Comparison of ENCODE assay signal across 8 mouse cellular contexts in the genomic region with DNA sequence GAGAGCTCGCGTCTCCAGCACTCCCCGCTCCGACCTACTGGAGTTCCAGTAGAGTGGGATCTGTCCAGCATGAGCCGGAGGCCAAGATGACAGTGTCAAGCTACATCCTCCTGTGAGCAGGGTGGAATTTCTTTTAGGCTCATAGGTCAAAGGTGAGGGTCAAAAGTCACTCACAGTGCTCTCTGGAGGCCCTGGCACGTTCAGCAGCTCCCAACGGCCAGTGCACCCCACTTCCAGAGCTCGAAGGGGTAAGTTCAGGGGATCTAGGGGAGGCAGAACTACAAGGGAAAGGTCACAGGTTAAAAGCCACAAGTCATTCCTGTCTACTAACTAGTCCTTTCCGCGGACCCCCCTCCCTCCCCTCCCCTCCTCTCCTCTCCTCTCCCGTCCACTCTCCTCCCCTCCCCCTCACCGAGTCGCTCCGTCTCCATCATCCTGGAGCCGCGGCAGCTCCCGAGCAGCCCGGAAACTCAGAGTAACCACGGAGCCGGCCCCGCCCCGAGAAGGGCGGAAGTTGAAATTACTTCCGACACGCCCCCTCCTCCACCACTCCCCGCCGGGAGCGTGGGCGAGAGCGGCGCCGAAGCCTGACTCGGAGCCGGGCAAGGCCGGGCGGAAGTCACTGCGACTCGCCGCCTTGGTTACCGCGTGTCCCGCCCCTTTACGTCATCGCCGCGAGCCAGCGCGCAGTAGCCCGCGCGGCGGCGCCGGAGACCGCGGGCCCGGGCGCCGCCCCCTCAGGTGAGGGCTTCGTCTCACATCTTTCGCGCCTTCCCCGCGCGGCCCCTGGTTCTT. TPM values are rescaled to one million over a fixed set of nuclear protein-coding genes. Genes with fewer than 3 reads are reported as not detected.
DNase-seq lines count a peak whose midpoint lies in the region; ATAC-seq lines count a peak whose summit lies in the region.

A gene (minus strand): TSS at position 489 of the 795 bp plus-strand sequence.
A gene (plus strand): TSS at position 670 of the 795 bp plus-strand sequence.

- peak within 1 kb of the TSS; percentile 94 for H3K4me2 ChIP-seq in heart, embryonic 14.5 days (ENCODE audit: low read length)
- peak within 1 kb of the TSS; percentile 99 for H3K4me2 ChIP-seq in liver, embryonic 13.5 days
- peak within 1 kb of the TSS; percentile 94 for H3K4me2 ChIP-seq in stomach, embryonic 16.5 days (ENCODE audit: low read depth, low read length)

- peak within 1 kb of the TSS in 1 of 2 experiments; percentile 2; a peak in 1 of 4 replicates for H3K27ac ChIP-seq in heart, embryonic 14.5 days (replicated peaks in 1 of 2; ENCODE audit: control insufficient read depth in 1 of 2, insufficient read depth in 1 of 2, low read depth in 2 of 2, low read length in 2 of 2)
- H3K27ac ChIP-seq in liver, embryonic 13.5 days, result peak within 1 kb of the TSS; percentile 83
- peak within 1 kb of the TSS; percentile 25; the same call in 1 of the 2 replicates for H3K27ac ChIP-seq in stomach, embryonic 16.5 days (ENCODE audit: low read length)

- peaks cover 62% of the 10 kb centered on the region for H3K36me3 ChIP-seq in heart, embryonic 14.5 days (ENCODE audit: control insufficient read depth, insufficient read depth, low read length)
- peaks cover 62% of the 10 kb centered on the region for H3K36me3 ChIP-seq in liver, embryonic 13.5 days
- 0 out of 2 replicates have a peak, but pooled peaks cover 15% of the 10 kb centered on the region for H3K36me3 ChIP-seq in stomach, embryonic 16.5 days (ENCODE audit: control insufficient read depth, insufficient read depth, low read length)

- no peaks in the 10 kb centered on the region for H3K27me3 ChIP-seq in heart, embryonic 14.5 days (ENCODE audit: control insufficient read depth, insufficient read depth, low read length)
- no peaks in the 10 kb centered on the region for H3K27me3 ChIP-seq in liver, embryonic 13.5 days
- no peaks in the 10 kb centered on the region for H3K27me3 ChIP-seq in stomach, embryonic 16.5 days (ENCODE audit: control insufficient read depth, insufficient read depth, low read length)

- peaks cover 5 to 16% of the 10 kb centered on the region in 2 experiments for H3K4me1 ChIP-seq in heart, embryonic 14.5 days (ENCODE audit: control insufficient read depth in 2 of 2, insufficient read depth in 2 of 2, low read length in 2 of 2)
- H3K4me1 ChIP-seq in liver, embryonic 13.5 days (replicated peaks), result peaks cover 48% of the 10 kb centered on the region
- peaks cover 16% of the 10 kb centered on the region for H3K4me1 ChIP-seq in stomach, embryonic 16.5 days (ENCODE audit: control insufficient read depth, insufficient read depth, low read length)

- H3K4me3 ChIP-seq in heart, embryonic 14.5 days (ENCODE audit: control insufficient read depth in 1 of 2, insufficient read depth in 1 of 2, low read depth in 1 of 2, low read length in 2 of 2), result peak within 1 kb of the TSS; percentile 65 to 79
- peak within 1 kb of the TSS; percentile 91 for H3K4me3 ChIP-seq in liver, embryonic 13.5 days (replicated peaks)
- peak within 1 kb of the TSS; percentile 84 for H3K4me3 ChIP-seq in stomach, embryonic 16.5 days (replicated peaks; ENCODE audit: low read length)

- ATAC-seq in CD4-positive, CD25-positive, alpha-beta regulatory T cell, adult 4 months, result peak; percentile 98
- peak; percentile 95 for ATAC-seq in heart, embryonic 14.5 days (ENCODE audit: insufficient number of reproducible peaks, insufficient read depth, low FRiP score, low read depth)
- peak; percentile 94 for ATAC-seq in liver, embryonic 13.5 days (ENCODE audit: low read depth)
- peak; percentile 97 for ATAC-seq in stomach, embryonic 16.5 days (ENCODE audit: insufficient read depth, low FRiP score)

- WGBS in heart, embryonic 14.5 days, result under 1% methylated on average over 61 of the region's 65 CpGs
- under 1% methylated on average over 65 of the region's 65 CpGs for WGBS in liver, embryonic 13.5 days (ENCODE audit: insufficient replicate concordance)
- under 1% methylated on average over 65 of the region's 65 CpGs for WGBS in stomach, embryonic 16.5 days

- peak; percentile 92 for DNase-seq in c-Kit-negative CD71-positive TER-119-positive erythroid progenitor cells, embryonic 14.5 days (ENCODE audit: low read depth, low spot score)
- DNase-seq in fibroblast of lung, adult 2 months (ENCODE audit: low read depth), result peak; percentile 92
- peak; percentile 99 for DNase-seq in kidney, postnatal 14 days
- DNase-seq in liver, embryonic 13.5 days, result peak; percentile 97
- DNase-seq in neural tube, embryonic 10.5 days (ENCODE audit: extremely low spot score, low spot score), result peak; percentile 98

- H3K9me3 ChIP-seq in heart, embryonic 14.5 days (ENCODE audit: control insufficient read depth, low read length), result no peaks in the 10 kb centered on the region
- H3K9me3 ChIP-seq in liver, embryonic 13.5 days (replicated peaks), result no peaks in the 10 kb centered on the region
- H3K9me3 ChIP-seq in stomach, embryonic 16.5 days (replicated peaks; ENCODE audit: control insufficient read depth, low read length), result no peaks in the 10 kb centered on the region

- peak within 1 kb of the TSS; percentile 80 for H3K9ac ChIP-seq in heart, embryonic 14.5 days (ENCODE audit: low read length)
- peak within 1 kb of the TSS; percentile 89 for H3K9ac ChIP-seq in liver, embryonic 13.5 days
- H3K9ac ChIP-seq in stomach, embryonic 16.5 days (ENCODE audit: low read length), result peak within 1 kb of the TSS; percentile 95

RNA-seq across cellular contexts. Expression of the first gene that starts in this region (rescaled TPM):
- polyA plus RNA-seq in CD4-positive, CD25-positive, alpha-beta regulatory T cell, adult 4 months (2017; shearing (Covaris generic)), result 10 to 100 TPM; 26.8 to 44.1 TPM
- polyA plus RNA-seq in heart, embryonic 14.5 days (2014; fragmentation: Nextera tagmentation; extraction: Ambion mirVana), result 22.4 and 23.0 TPM in 2 replicates
- polyA plus RNA-seq in liver, embryonic 13.5 days (2015; fragmentation: Nextera tagmentation; extraction: Ambion mirVana), result 24.0 and 26.1 TPM in 2 replicates
- polyA plus RNA-seq in stomach, embryonic 16.5 days (2015; fragmentation: Nextera tagmentation; extraction: Ambion mirVana), result 45.0 and 48.1 TPM in 2 replicates

RNA-seq across cellular contexts. Expression of the second gene that starts in this region (rescaled TPM):
- polyA plus RNA-seq in CD4-positive, CD25-positive, alpha-beta regulatory T cell, adult 4 months (2017; shearing (Covaris generic)), result 10 to 100 TPM; 33.2 to 44.8 TPM
- polyA plus RNA-seq in heart, embryonic 14.5 days (2014; fragmentation: Nextera tagmentation; extraction: Ambion mirVana), result 65.7 and 65.8 TPM in 2 replicates
- 60.1 and 65.1 TPM in 2 replicates for polyA plus RNA-seq in liver, embryonic 13.5 days (2015; fragmentation: Nextera tagmentation; extraction: Ambion mirVana)
- 89.5 and 96.4 TPM in 2 replicates for polyA plus RNA-seq in stomach, embryonic 16.5 days (2015; fragmentation: Nextera tagmentation; extraction: Ambion mirVana)
